Mouse (Mus musculus) stomach, embryonic 14.5 days (tissue): Measurements from ENCODE around the gene Pou2f1. TPM values are rescaled to one million over a fixed set of nuclear protein-coding genes. Genes with fewer than 3 reads are reported as not detected.

Source experiments
- ATAC-seq: fragments of 200-750 bp; cut with Nextera tagmentation; 2 replicates; pipeline ENCODE4 v1.8.0; 2017; ENCODE audit warnings: low read depth, moderate TSS enrichment; ENCODE audit not compliant: insufficient number of reproducible peaks, insufficient read depth, low FRiP score
- H3K27ac ChIP-seq: fragments of 300-500 bp; sonication (generic); 2 replicates; pipeline ENCODE4 v1.5.1; 2014; ENCODE audit warnings: mild to moderate bottlenecking, low read length, moderate library complexity, mixed read lengths
- H3K27me3 ChIP-seq: fragments of 300-500 bp; sonication (generic); 2 replicates; pipeline ENCODE4 v1.6.1; 2014; ENCODE audit warnings: low read length, control low read depth, mixed read lengths; ENCODE audit not compliant: control insufficient read depth, insufficient read depth
- H3K36me3 ChIP-seq: fragments of 300-500 bp; sonication (generic); 2 replicates; pipeline ENCODE4 v1.6.1; 2014; ENCODE audit warnings: mild to moderate bottlenecking, control low read depth, low read length, moderate library complexity, mixed read lengths; ENCODE audit not compliant: control insufficient read depth, insufficient read depth
- H3K4me1 ChIP-seq: fragments of 300-500 bp; sonication (generic); 2 replicates; pipeline ENCODE4 v1.6.1; 2014; ENCODE audit warnings: low read length, control low read depth, mixed read lengths; ENCODE audit not compliant: control insufficient read depth, insufficient read depth
- H3K4me2 ChIP-seq: fragments of 300-500 bp; sonication (generic); replicated peaks from 2 replicates; pipeline ENCODE4 v1.6.1; 2014; ENCODE audit warnings: low read depth, low read length, control low read depth
- H3K4me3 ChIP-seq: fragments of 300-500 bp; sonication (generic); 2 replicates; pipeline ENCODE4 v1.5.1; 2014; ENCODE audit warnings: low read depth, low read length, control low read depth
- H3K9ac ChIP-seq: fragments of 300-500 bp; sonication (generic); replicated peaks from 2 replicates; pipeline ENCODE4 v1.6.1; 2014; ENCODE audit warnings: low read depth, mild to moderate bottlenecking, control low read depth, low read length, moderate library complexity, mixed read lengths
- H3K9me3 ChIP-seq: fragments of 300-500 bp; sonication (generic); 2 replicates; pipeline ENCODE4 v1.6.1; 2016; ENCODE audit warnings: low read depth, low read length, control low read depth; ENCODE audit not compliant: control insufficient read depth
- WGBS: fragments of 180-500 bp; shearing (Covaris S2); extraction: QIAGEN DNeasy Blood & Tissue Kit; methylation state at CpG from one replicate; pipeline ENCODE4 v1.1.7; 2014; 5-methylcytosine and 5-hydroxymethylcytosine counted together
- polyA plus RNA-seq: library from polyadenylated mRNA; unstranded; fragments of >200 nt; fragmentation: Nextera tagmentation; extraction: Ambion mirVana; gene quantifications from 2 replicates; pipeline ENCODE4 v1.2.1, GENCODE M21; 2014

Pou2f1 gene
- polyA plus RNA-seq, 1 experiment from 2014 or later, result 21.6 TPM

GRCm38 (mm10) chr1:166041501-166041900, 39.0 kb upstream of the Pou2f1 start:
- Histone ChIP-seq H3K9ac (no peak overlapping the region), H3K27me3 (no peaks in the 10 kb centered on the region), H3K27ac (no peak overlapping the region), H3K4me3 (no peak overlapping the region), H3K4me1 (peaks cover 5% of the 10 kb centered on the region; the same call in 1 of the 2 replicates), H3K4me2 (no peak overlapping the region), H3K36me3 (no peaks in the 10 kb centered on the region), H3K9me3 (no peaks in the 10 kb centered on the region)
- ATAC-seq, result no peak
- 54% methylated on average over 1 of the region's 1 CpGs for WGBS

GRCm38 (mm10) chr1:166038731-166039332, 36.4 kb upstream of the Pou2f1 start:
- Histone ChIP-seq H3K4me3 (no peak overlapping the region), H3K9ac (no peak overlapping the region), H3K36me3 (no peaks in the 10 kb centered on the region), H3K4me2 (no peak overlapping the region), H3K27me3 (no peaks in the 10 kb centered on the region), H3K27ac (no peak overlapping the region), H3K9me3 (no peaks in the 10 kb centered on the region), H3K4me1 (0 out of 2 replicates have a peak, but pooled peaks cover 1% of the 10 kb centered on the region)
- ATAC-seq, result no peak
- WGBS, result 86% methylated on average over 2 of the region's 2 CpGs

- no peak overlapping the region for H3K4me2 ChIP-seq
- H3K4me3 ChIP-seq, result no peak overlapping the region
- no peaks in the 10 kb centered on the region for H3K9me3 ChIP-seq
- H3K36me3 ChIP-seq, result no peaks in the 10 kb centered on the region
- ATAC-seq, result no peak
- no peak overlapping the region for H3K27ac ChIP-seq
- no peak overlapping the region for H3K9ac ChIP-seq
- 46% methylated on average over 5 of the region's 5 CpGs for WGBS
- H3K27me3 ChIP-seq, result no peaks in the 10 kb centered on the region
- H3K4me1 ChIP-seq, result no peaks in the 10 kb centered on the region; the same call in none of the 2 replicates
These were observed 32.6 kb upstream of the Pou2f1 start for GRCm38 (mm10) chr1:166035045-166035444.

GRCm38 (mm10) chr1:166031673-166032547, 29.4 kb upstream of the Pou2f1 start:
- 25% methylated on average over 7 of the region's 7 CpGs for WGBS
- no peak overlapping the region for H3K27ac ChIP-seq
- ATAC-seq, result no peak

GRCm38 (mm10) chr1:166023981-166024380, 21.5 kb upstream of the Pou2f1 start:
- Histone ChIP-seq H3K27me3 (no peaks in the 10 kb centered on the region), H3K36me3 (no peaks in the 10 kb centered on the region), H3K27ac (no peak overlapping the region), H3K4me2 (no peak overlapping the region), H3K4me1 (no peaks in the 10 kb centered on the region), H3K4me3 (no peak overlapping the region), H3K9ac (no peak overlapping the region), H3K9me3 (no peaks in the 10 kb centered on the region)
- ATAC-seq, result no peak
- WGBS, result 35% methylated on average over 4 of the region's 4 CpGs

More at GRCm38 (mm10) chr1:166031673-166032547, 29.4 kb upstream of the Pou2f1 start:
- no peaks in the 10 kb centered on the region; the same call in none of the 2 replicates for H3K4me1 ChIP-seq
- no peak overlapping the region for H3K4me2 ChIP-seq
- no peaks in the 10 kb centered on the region for H3K27me3 ChIP-seq
- no peaks in the 10 kb centered on the region for H3K9me3 ChIP-seq
- H3K9ac ChIP-seq, result no peak overlapping the region
- no peak overlapping the region for H3K4me3 ChIP-seq
- no peaks in the 10 kb centered on the region for H3K36me3 ChIP-seq

GRCm38 (mm10) chr1:166017203-166017602, 14.7 kb upstream of the Pou2f1 start:
- H3K9me3 ChIP-seq, result no peaks in the 10 kb centered on the region
- no peak overlapping the region for H3K9ac ChIP-seq
- 79% methylated on average over 4 of the region's 4 CpGs for WGBS
- no peaks in the 10 kb centered on the region for H3K4me1 ChIP-seq
- ATAC-seq, result no peak
- H3K27ac ChIP-seq, result no peak overlapping the region
- H3K27me3 ChIP-seq, result no peaks in the 10 kb centered on the region
- H3K36me3 ChIP-seq, result no peaks in the 10 kb centered on the region
- H3K4me3 ChIP-seq, result no peak overlapping the region
- H3K4me2 ChIP-seq, result no peak overlapping the region

- H3K4me3 ChIP-seq, result no peak overlapping the region
- 52% methylated on average over 4 of the region's 4 CpGs for WGBS
These were observed 13.8 kb upstream of the Pou2f1 start for GRCm38 (mm10) chr1:166016306-166016705.

GRCm38 (mm10) chr1:166014530-166014929, 12.1 kb upstream of the Pou2f1 start:
- H3K9ac ChIP-seq, result no peak overlapping the region
- no peak overlapping the region for H3K4me3 ChIP-seq
- no peaks in the 10 kb centered on the region for H3K27me3 ChIP-seq
- ATAC-seq, result no peak
- H3K27ac ChIP-seq, result no peak overlapping the region
- no peak overlapping the region for H3K4me2 ChIP-seq
- H3K9me3 ChIP-seq, result no peaks in the 10 kb centered on the region
- H3K36me3 ChIP-seq, result no peaks in the 10 kb centered on the region
- H3K4me1 ChIP-seq, result no peaks in the 10 kb centered on the region
- 48% methylated on average over 5 of the region's 5 CpGs for WGBS

More at GRCm38 (mm10) chr1:166016306-166016705, 13.8 kb upstream of the Pou2f1 start:
- no peak overlapping the region for H3K4me2 ChIP-seq
- no peak for ATAC-seq
- H3K4me1 ChIP-seq, result no peaks in the 10 kb centered on the region
- no peaks in the 10 kb centered on the region for H3K36me3 ChIP-seq
- H3K27ac ChIP-seq, result no peak overlapping the region
- no peaks in the 10 kb centered on the region for H3K9me3 ChIP-seq
- no peak overlapping the region for H3K9ac ChIP-seq
- no peaks in the 10 kb centered on the region for H3K27me3 ChIP-seq
